Comparison of ENCODE assay signal across 24 mouse cellular contexts in the genomic region with DNA sequence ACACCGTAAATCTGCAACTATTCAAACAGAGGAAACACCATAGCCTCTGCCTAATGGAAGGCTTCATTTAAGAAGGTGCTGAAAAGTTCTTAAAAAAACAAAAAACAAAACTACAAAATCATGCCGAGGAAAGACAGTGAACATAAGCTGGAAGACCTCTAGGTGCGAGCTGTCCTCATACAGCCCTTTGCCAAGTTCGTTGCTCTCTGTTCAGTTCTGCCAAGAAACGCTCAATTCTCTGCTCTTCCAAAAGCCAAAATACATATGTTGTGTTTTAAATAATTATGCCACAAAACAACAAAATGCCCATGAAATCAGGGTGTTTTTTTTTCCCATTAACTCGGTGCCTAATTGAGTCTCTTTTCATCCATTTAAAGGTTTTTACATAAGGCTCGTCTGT.
DNase-seq lines count a peak whose midpoint lies in the region; ATAC-seq and TF ChIP-seq lines count a peak whose summit lies in the region.
"Had no signal": no experiment of that assay in that cellular context is flagged by ENCODE, and none has a peak within 500 bp of the region (broad histone marks: within the 10 kb centered on the region; RNA-seq: fewer than 3 reads in every experiment).

No protein-coding gene starts in this region.

- no peak overlapping the region for H3K4me3 ChIP-seq in forebrain, embryonic 15.5 days
- H3K4me3 ChIP-seq in forebrain, embryonic 12.5 days (replicated peaks), result no peak overlapping the region
- H3K4me3 ChIP-seq in layer of hippocampus, adult 2 months, result peak overlapping the region; percentile 1; the same call in 1 of the 2 replicates
- H3K4me3 ChIP-seq: embryonic facial prominence, embryonic 12.5 days; erythroblast, embryonic 14.5 days; heart, adult 2 months; hindbrain, embryonic 12.5 days; hindbrain, embryonic 15.5 days had no signal

- no peaks in the 10 kb centered on the region for H3K27me3 ChIP-seq in forebrain, embryonic 15.5 days
- no peaks in the 10 kb centered on the region for H3K27me3 ChIP-seq in forebrain, embryonic 12.5 days
- H3K27me3 ChIP-seq: CH12.LX; embryonic facial prominence, embryonic 12.5 days; hindbrain, embryonic 12.5 days; hindbrain, embryonic 15.5 days had no signal

- no peak overlapping the region for H3K27ac ChIP-seq in forebrain, embryonic 15.5 days (replicated peaks)
- H3K27ac ChIP-seq in forebrain, embryonic 12.5 days, result no peak overlapping the region
- H3K27ac ChIP-seq in layer of hippocampus, adult 2 months, result no peak overlapping the region
- H3K27ac ChIP-seq: embryonic facial prominence, embryonic 12.5 days; heart, adult 2 months; hindbrain, embryonic 12.5 days; hindbrain, embryonic 15.5 days had no signal

- H3K9ac ChIP-seq in forebrain, embryonic 15.5 days (replicated peaks), result no peak overlapping the region
- H3K9ac ChIP-seq in forebrain, embryonic 12.5 days, result no peak overlapping the region
- H3K9ac ChIP-seq: embryonic facial prominence, embryonic 12.5 days; hindbrain, embryonic 12.5 days; hindbrain, embryonic 15.5 days had no signal

- H3K36me3 ChIP-seq in forebrain, embryonic 15.5 days, result no peaks in the 10 kb centered on the region
- no peaks in the 10 kb centered on the region for H3K36me3 ChIP-seq in forebrain, embryonic 12.5 days (replicated peaks)
- H3K36me3 ChIP-seq: embryonic facial prominence, embryonic 12.5 days; G1E; hindbrain, embryonic 12.5 days; hindbrain, embryonic 15.5 days had no signal

- H3K9me3 ChIP-seq in forebrain, embryonic 15.5 days, result no peaks in the 10 kb centered on the region
- H3K9me3 ChIP-seq in forebrain, embryonic 12.5 days, result no peaks in the 10 kb centered on the region
- H3K9me3 ChIP-seq: embryonic facial prominence, embryonic 12.5 days; hindbrain, embryonic 12.5 days; hindbrain, embryonic 15.5 days had no signal

- WGBS in forebrain, embryonic 15.5 days, result 44% methylated on average over 7 of the region's 7 CpGs
- 72% methylated on average over 7 of the region's 7 CpGs for WGBS in forebrain, embryonic 12.5 days

- ATAC-seq in forebrain, embryonic 15.5 days (replicated peaks), result 0 out of 2 replicates have a peak, but pooled peaks have one; percentile 48
- ATAC-seq in forebrain, embryonic 12.5 days (ENCODE audit: low FRiP score), result no peak
- ATAC-seq: intestine, postnatal 0 days; Patski had no signal

- no peaks in the 10 kb centered on the region for H3K4me1 ChIP-seq in forebrain, embryonic 15.5 days
- no peaks in the 10 kb centered on the region for H3K4me1 ChIP-seq in forebrain, embryonic 12.5 days
- H3K4me1 ChIP-seq: embryonic facial prominence, embryonic 12.5 days; hindbrain, embryonic 12.5 days; hindbrain, embryonic 15.5 days had no signal

- H3K4me2 ChIP-seq in forebrain, embryonic 15.5 days (replicated peaks), result no peak overlapping the region
- no peak overlapping the region for H3K4me2 ChIP-seq in forebrain, embryonic 12.5 days
- H3K4me2 ChIP-seq: embryonic facial prominence, embryonic 12.5 days; heart, embryonic 11.5 days; hindbrain, embryonic 12.5 days; hindbrain, embryonic 15.5 days had no signal

- peak; percentile 7 to 14 for DNase-seq in cerebellum, postnatal 25 days
- no peak for DNase-seq in cerebellum, adult 9-10 months
- DNase-seq in layer of hippocampus, adult 2 months (ENCODE audit: low spot score in 2 of 2), result no peak
- no peak for DNase-seq in layer of hippocampus, postnatal 10 days (ENCODE audit: low spot score in 2 of 2)
- DNase-seq: adrenal gland, postnatal 10 days; adrenal gland, postnatal 36 days; B cell, adult 2 months; cerebellum, adult 11-12 months; cerebellum, adult 8-10 months; embryo, embryonic 11 days; gastrocnemius, postnatal 25 days; heart, adult 2 months; kidney, adult 2 months had no signal

- no peak for TF ChIP-seq CTCF in layer of hippocampus, adult 2 months (conservative IDR thresholded peaks at IDR 0.05)

Comparison
In these comparisons a context has a peak if more than half of its experiments do, and no peak if none do; other contexts are left out.
1. DNase-seq: peak in cerebellum, postnatal 25 days (2 of 2); none in cerebellum, adult 9-10 months (single experiment), layer of hippocampus, adult 2 months (0 of 2) and layer of hippocampus, postnatal 10 days (0 of 2).